Comparison of ENCODE assay signal across 8 mouse cellular contexts in genomic region chr11:3773782-3774462, GRCm38 (mm10).
DNase-seq lines count a peak whose midpoint lies in the region; ATAC-seq and TF ChIP-seq lines count a peak whose summit lies in the region.
"Had no signal": no experiment of that assay in that cellular context is flagged by ENCODE, and none has a peak within 500 bp of the region (broad histone marks: within the 10 kb centered on the region; RNA-seq: fewer than 3 reads in every experiment).

No protein-coding gene starts in this region.

- TF ChIP-seq CTCF in olfactory bulb, adult 2 months (IDR thresholded peaks at IDR 0.05; ENCODE audit: insufficient read depth, low read depth, low read length): no peak

- no peak for TF ChIP-seq POLR2A in olfactory bulb, adult 2 months (IDR thresholded peaks at IDR 0.05; ENCODE audit: insufficient read depth, low read depth, low read length)

- WGBS in lung, embryonic 16.5 days: 30% methylated on average over 6 of the region's 6 CpGs
- 36% methylated on average over 6 of the region's 6 CpGs for WGBS in embryonic facial prominence, embryonic 13.5 days
- 38% methylated on average over 6 of the region's 6 CpGs for WGBS in intestine, embryonic 14.5 days
- 11% methylated on average over 6 of the region's 6 CpGs for WGBS in olfactory bulb, adult 2 months

- no peaks in the 10 kb centered on the region for H3K36me3 ChIP-seq in lung, embryonic 16.5 days (ENCODE audit: control insufficient read depth, insufficient read depth, low read length)
- H3K36me3 ChIP-seq in embryonic facial prominence, embryonic 13.5 days: no peaks in the 10 kb centered on the region
- H3K36me3 ChIP-seq in intestine, embryonic 14.5 days (ENCODE audit: control insufficient read depth, insufficient read depth, low read length): no peaks in the 10 kb centered on the region

- no peak overlapping the region for H3K27ac ChIP-seq in lung, embryonic 16.5 days (ENCODE audit: low read length)
- H3K27ac ChIP-seq in embryonic facial prominence, embryonic 13.5 days: no peak overlapping the region
- no peak overlapping the region for H3K27ac ChIP-seq in intestine, embryonic 14.5 days (ENCODE audit: low read depth)
- H3K27ac ChIP-seq in olfactory bulb, adult 2 months (ENCODE audit: insufficient read depth, low read depth, low read length): peak overlapping the region; percentile 46
- H3K27ac ChIP-seq: macrophage had no signal

- no peak for ATAC-seq in lung, embryonic 16.5 days (ENCODE audit: low read depth)
- ATAC-seq in embryonic facial prominence, embryonic 13.5 days (ENCODE audit: insufficient number of reproducible peaks, insufficient read depth, low FRiP score, low TSS enrichment, low read depth): no peak
- no peak for ATAC-seq in intestine, embryonic 14.5 days (replicated peaks; ENCODE audit: low FRiP score, low TSS enrichment, low read depth)

- no peak for DNase-seq in lung, postnatal 36 days
- no peak for DNase-seq in intestine, embryonic 14.5 days (ENCODE audit: low spot score)
- DNase-seq in frontal cortex, postnatal 36 days (ENCODE audit: low spot score in 2 of 2): no peak
- DNase-seq in gastrocnemius, postnatal 36 days: no peak

- no peak overlapping the region for H3K9ac ChIP-seq in lung, embryonic 16.5 days (ENCODE audit: low read length)
- H3K9ac ChIP-seq in embryonic facial prominence, embryonic 13.5 days: no peak overlapping the region
- no peak overlapping the region for H3K9ac ChIP-seq in intestine, embryonic 14.5 days (ENCODE audit: low read length)

- H3K4me2 ChIP-seq in lung, embryonic 16.5 days (ENCODE audit: low read depth, low read length): peak overlapping the region; percentile 56
- H3K4me2 ChIP-seq in embryonic facial prominence, embryonic 13.5 days: peak overlapping the region; percentile 64
- H3K4me2 ChIP-seq in intestine, embryonic 14.5 days (ENCODE audit: low read length): peak overlapping the region; percentile 45

- intact Hi-C loops in gastrocnemius, postnatal 36 days (cut with DNase I): no loop called here

- H3K4me1 ChIP-seq in lung, embryonic 16.5 days (replicated peaks; ENCODE audit: control insufficient read depth, insufficient read depth, low read length): peaks cover 10% of the 10 kb centered on the region; the same call in 1 of the 2 replicates
- H3K4me1 ChIP-seq in embryonic facial prominence, embryonic 13.5 days: peaks cover 10% of the 10 kb centered on the region
- 0 out of 2 replicates have a peak, but pooled peaks cover 4% of the 10 kb centered on the region for H3K4me1 ChIP-seq in intestine, embryonic 14.5 days (replicated peaks; ENCODE audit: control insufficient read depth, insufficient read depth, low read length)
- peaks cover 29% of the 10 kb centered on the region for H3K4me1 ChIP-seq in olfactory bulb, adult 2 months (ENCODE audit: control insufficient read depth, insufficient read depth, low read length)

- H3K4me3 ChIP-seq in lung, embryonic 16.5 days (ENCODE audit: low read length): peak overlapping the region; percentile 36; the same call in 1 of the 2 replicates
- H3K4me3 ChIP-seq in embryonic facial prominence, embryonic 13.5 days: peak overlapping the region; percentile 38
- H3K4me3 ChIP-seq in intestine, embryonic 14.5 days (ENCODE audit: low read depth, low read length): no peak overlapping the region
- H3K4me3 ChIP-seq in olfactory bulb, adult 2 months (ENCODE audit: insufficient read depth, low read depth, low read length): peak overlapping the region; percentile 62

- H3K27me3 ChIP-seq in lung, embryonic 16.5 days (ENCODE audit: control insufficient read depth, insufficient read depth, low read depth, low read length): peaks cover 31% of the 10 kb centered on the region
- peaks cover 54% of the 10 kb centered on the region for H3K27me3 ChIP-seq in embryonic facial prominence, embryonic 13.5 days
- H3K27me3 ChIP-seq in intestine, embryonic 14.5 days (replicated peaks; ENCODE audit: control insufficient read depth, insufficient read depth, low read length): peaks cover 46% of the 10 kb centered on the region

- no peaks in the 10 kb centered on the region for H3K9me3 ChIP-seq in lung, embryonic 16.5 days (ENCODE audit: control insufficient read depth, low read length)
- H3K9me3 ChIP-seq in embryonic facial prominence, embryonic 13.5 days: no peaks in the 10 kb centered on the region
- H3K9me3 ChIP-seq in intestine, embryonic 14.5 days (ENCODE audit: control insufficient read depth, low read length): no peaks in the 10 kb centered on the region
